Mouse (Mus musculus) adrenal gland, postnatal 25 days (tissue): ENCODE results near the gene Cfap43. TPM values are rescaled to one million over a fixed set of nuclear protein-coding genes. Genes with fewer than 3 reads are reported as not detected.
A peak's percentile ranks its signal among the peaks of the same experiment; 100 is the strongest.

Source experiments
- DNase-seq: peaks from one replicate; pipeline ENCODE4 v3.0.0; 2021; ENCODE audit warnings: mixed read lengths
- total RNA-seq: library from RNA; stranded (reverse); gene quantifications from 2 replicates; pipeline ENCODE4 v1.2.3, GENCODE M21; 2021

Cfap43 gene
- total RNA-seq, 1 experiment from 2014 or later: not detected

GRCm38 (mm10) chr19:47790316-47791020 lies 128.6 kb downstream of the Cfap43 start:
- DNase-seq: no peak

- no peak for DNase-seq
Observed at GRCm38 (mm10) chr19:47783898-47784297, 135.2 kb downstream of the Cfap43 start.

GRCm38 (mm10) chr19:47780972-47781371 lies 138.1 kb downstream of the Cfap43 start:
- no peak for DNase-seq

GRCm38 (mm10) chr19:47780145-47780544 lies 138.9 kb downstream of the Cfap43 start:
- no peak for DNase-seq

- DNase-seq: no peak
Observed at GRCm38 (mm10) chr19:47777847-47778246, 141.2 kb downstream of the Cfap43 start.

- DNase-seq: no peak
Observed at GRCm38 (mm10) chr19:47755625-47756024, 163.5 kb downstream of the Cfap43 start.

GRCm38 (mm10) chr19:47754931-47755330 lies 164.2 kb downstream of the Cfap43 start:
- no peak for DNase-seq

GRCm38 (mm10) chr19:47753921-47754320 lies 165.2 kb downstream of the Cfap43 start:
- DNase-seq: no peak

- DNase-seq: peak; percentile 9
Observed at GRCm38 (mm10) chr19:47752456-47752855, 166.6 kb downstream of the Cfap43 start.

- DNase-seq: no peak
Observed at GRCm38 (mm10) chr19:47750391-47750790, 168.7 kb downstream of the Cfap43 start.

GRCm38 (mm10) chr19:47748950-47749349 lies 170.1 kb downstream of the Cfap43 start:
- DNase-seq: no peak

GRCm38 (mm10) chr19:47747072-47747471 lies 172.0 kb downstream of the Cfap43 start:
- no peak for DNase-seq

GRCm38 (mm10) chr19:47731931-47732330 lies 187.2 kb downstream of the Cfap43 start:
- peak; percentile 76 for DNase-seq

GRCm38 (mm10) chr19:47731071-47731881 lies 187.8 kb downstream of the Cfap43 start, which contains the start of gene Sfr1:
Gene Sfr1, plus strand, starts transcription at chr19:47731682.
- peak; percentile 100 for DNase-seq

GRCm38 (mm10) chr19:47730691-47731070 lies 188.4 kb downstream of the Cfap43 start:
- DNase-seq: peak; percentile 40

- no peak for DNase-seq
Observed at GRCm38 (mm10) chr19:47725643-47726140, 193.4 kb downstream of the Cfap43 start.

GRCm38 (mm10) chr19:47724903-47725302 lies 194.2 kb downstream of the Cfap43 start:
- DNase-seq: no peak

GRCm38 (mm10) chr19:47722471-47722870 lies 196.6 kb downstream of the Cfap43 start:
- no peak for DNase-seq

- DNase-seq: no peak
Observed at GRCm38 (mm10) chr19:47719147-47719546, 199.9 kb downstream of the Cfap43 start.

- DNase-seq: no peak
Observed at GRCm38 (mm10) chr19:47716144-47716543, 202.9 kb downstream of the Cfap43 start.

- DNase-seq: no peak
Observed at GRCm38 (mm10) chr19:47713457-47713856, 205.6 kb downstream of the Cfap43 start.

GRCm38 (mm10) chr19:47710376-47710775 lies 208.7 kb downstream of the Cfap43 start:
- peak; percentile 8 for DNase-seq

GRCm38 (mm10) chr19:47705772-47706309 lies 213.2 kb downstream of the Cfap43 start:
- DNase-seq: no peak
